Mouse (Mus musculus): ENCODE measurements around the gene Nim1k. TPM values are rescaled to one million over a fixed set of nuclear protein-coding genes. Genes with fewer than 3 reads are reported as not detected.
"Not testable (repeated sequence)": the region's sequence is repeated elsewhere in the genome, so short reads cannot be mapped to it uniquely, and the experiment has no call there.

Gene Nim1k
- polyA plus RNA-seq, 1 experiment from 2014 or later: 1.1 TPM

- H3K36me3 ChIP-seq: peaks cover 64% of the 10 kb centered on the region
- no peak overlapping the region for H3K4me2 ChIP-seq
- H3K27me3 ChIP-seq: no peaks in the 10 kb centered on the region
- peaks cover 22% of the 10 kb centered on the region for H3K4me1 ChIP-seq
- no peak overlapping the region for H3K27ac ChIP-seq
- 0 out of 2 replicates have a peak, but pooled peaks have one; percentile 49 for ATAC-seq (replicated peaks; ENCODE audit: low FRiP score)
- 87% methylated on average over 4 of the region's 4 CpGs for WGBS
- H3K9me3 ChIP-seq (replicated peaks): no peaks in the 10 kb centered on the region
- H3K4me3 ChIP-seq (replicated peaks): no peak overlapping the region
- no peak overlapping the region for H3K9ac ChIP-seq
Measured at GRCm38 (mm10) chr13:119698436-119698835, 57.2 kb downstream of the Nim1k start.

- Histone ChIP-seq H3K9ac (no peak overlapping the region), H3K4me2 (no peak overlapping the region), H3K4me1 (peaks cover 30% of the 10 kb centered on the region), H3K9me3 (replicated peaks) (no peaks in the 10 kb centered on the region), H3K36me3 (peaks cover 47% of the 10 kb centered on the region), H3K27ac (no peak overlapping the region), H3K4me3 (replicated peaks) (no peak overlapping the region), H3K27me3 (no peaks in the 10 kb centered on the region)
- no peak for ATAC-seq (replicated peaks; ENCODE audit: low FRiP score)
- WGBS: 73% methylated on average over 1 of the region's 1 CpGs
Measured at GRCm38 (mm10) chr13:119696496-119696895, 59.2 kb downstream of the Nim1k start.

- Histone ChIP-seq H3K9ac (no peak overlapping the region), H3K9me3 (replicated peaks) (no peaks in the 10 kb centered on the region), H3K27me3 (no peaks in the 10 kb centered on the region), H3K4me1 (peaks cover 35% of the 10 kb centered on the region), H3K27ac (no peak overlapping the region), H3K4me2 (no peak overlapping the region), H3K36me3 (peaks cover 42% of the 10 kb centered on the region), H3K4me3 (replicated peaks) (no peak overlapping the region)
- ATAC-seq (replicated peaks; ENCODE audit: low FRiP score): no peak
- 69% methylated on average over 4 of the region's 4 CpGs for WGBS
Measured at GRCm38 (mm10) chr13:119695676-119696075, 60.0 kb downstream of the Nim1k start.

- not testable (repeated sequence) for H3K9ac ChIP-seq; ATAC-seq (replicated peaks; ENCODE audit: low FRiP score); H3K27ac ChIP-seq; H3K9me3 ChIP-seq (replicated peaks); H3K27me3 ChIP-seq
- peak overlapping the region; percentile 71 for H3K4me2 ChIP-seq
- peaks cover 36% of the 10 kb centered on the region for H3K4me1 ChIP-seq
- WGBS: 59% methylated on average over 3 of the region's 3 CpGs
- H3K36me3 ChIP-seq: peaks cover 16% of the 10 kb centered on the region; the same call in 1 of the 2 replicates
- H3K4me3 ChIP-seq (replicated peaks): peak overlapping the region; percentile 97
Measured at GRCm38 (mm10) chr13:119691958-119692357, 63.7 kb downstream of the Nim1k start.

DNA sequence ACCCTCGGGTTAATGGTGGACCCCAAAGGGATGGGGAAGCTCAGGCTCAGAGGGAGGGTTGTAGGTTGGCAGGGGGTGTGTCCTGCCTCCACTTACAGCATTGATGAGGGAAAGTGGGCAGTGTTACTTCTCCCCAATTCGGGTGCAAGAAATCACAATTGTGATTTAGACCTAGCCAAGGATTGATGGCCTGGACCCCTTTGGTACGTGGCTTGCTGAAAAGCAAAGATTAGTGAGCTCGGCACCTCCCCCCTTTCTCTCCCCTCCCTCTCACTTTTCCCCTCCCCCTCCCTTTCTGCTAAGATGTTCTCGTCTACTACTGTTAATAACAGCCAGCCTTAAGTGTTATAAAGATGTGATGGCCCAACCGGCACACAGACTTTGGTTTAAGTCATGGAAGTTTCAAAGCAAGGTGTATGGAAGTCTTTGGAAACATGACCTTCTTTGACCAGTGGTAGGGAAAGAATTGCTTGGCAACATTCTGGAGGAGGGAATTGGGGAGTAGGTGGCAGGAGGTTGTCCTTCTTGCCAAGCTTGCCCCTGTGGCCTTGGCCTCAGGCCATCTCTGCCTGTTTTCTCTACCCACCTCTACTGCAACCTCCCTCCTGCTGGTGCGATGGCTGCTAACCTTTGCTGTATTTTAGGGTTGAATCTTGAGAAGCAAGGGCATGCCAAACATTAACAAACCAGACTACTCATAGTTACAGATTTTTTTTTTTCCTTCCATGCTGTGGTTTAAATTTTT, 64.6 kb downstream of the Nim1k start:
- no peaks in the 10 kb centered on the region for H3K9me3 ChIP-seq (replicated peaks)
- peak overlapping the region; percentile 97 for H3K4me3 ChIP-seq (replicated peaks)
- 2% methylated on average over 7 of the region's 7 CpGs for WGBS
- peak overlapping the region; percentile 94 for H3K9ac ChIP-seq
- H3K27me3 ChIP-seq: no peaks in the 10 kb centered on the region
- H3K4me2 ChIP-seq: peak overlapping the region; percentile 71
- H3K4me1 ChIP-seq: peaks cover 31% of the 10 kb centered on the region
- peaks cover 12% of the 10 kb centered on the region; the same call in 1 of the 2 replicates for H3K36me3 ChIP-seq
- peak overlapping the region; percentile 99 for H3K27ac ChIP-seq
- ATAC-seq (replicated peaks; ENCODE audit: low FRiP score): no peak; the same call in 1 of the 2 replicates

GRCm38 (mm10) chr13:119690039-119690728, 65.5 kb downstream of the Nim1k start, which contains the start of gene Hmgcs1:
Gene Hmgcs1, plus strand, starts transcription at chr13:119690379.
- ATAC-seq (replicated peaks; ENCODE audit: low FRiP score): peak; percentile 99
- WGBS: under 1% methylated on average over 59 of the region's 59 CpGs

DNA sequence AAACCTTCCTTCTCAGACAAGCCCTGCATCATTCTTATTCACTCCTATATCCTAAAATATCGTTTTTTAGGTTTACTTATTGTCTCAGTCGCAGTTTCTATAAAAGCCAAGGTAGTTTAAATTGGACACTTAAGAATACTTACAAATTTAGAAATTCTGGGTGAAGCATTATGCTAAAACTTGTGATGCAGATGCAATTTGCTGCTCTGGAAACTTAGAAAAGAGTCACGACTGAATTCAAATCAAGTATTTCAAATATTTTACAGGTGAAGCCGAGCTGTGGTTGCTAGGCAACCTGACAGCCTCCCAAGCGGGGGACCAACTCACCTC, 66.0 kb downstream of the Nim1k start:
- Histone ChIP-seq H3K27me3 (no peaks in the 10 kb centered on the region), H3K9me3 (replicated peaks) (no peaks in the 10 kb centered on the region), H3K27ac (0 out of 2 replicates have a peak overlapping the region, but pooled peaks have one; percentile 22), H3K4me2 (peak overlapping the region; percentile 58), H3K36me3 (peaks cover 9% of the 10 kb centered on the region; the same call in 1 of the 2 replicates), H3K4me3 (replicated peaks) (peak overlapping the region; percentile 97), H3K9ac (no peak overlapping the region), H3K4me1 (peaks cover 25% of the 10 kb centered on the region)
- 10% methylated on average over 5 of the region's 5 CpGs for WGBS
- ATAC-seq (replicated peaks; ENCODE audit: low FRiP score): no peak

More at GRCm38 (mm10) chr13:119690039-119690728, 65.5 kb downstream of the Nim1k start, which contains the start of gene Hmgcs1:
- H3K27ac ChIP-seq: peak within 1 kb of the TSS; percentile 99
- H3K4me2 ChIP-seq: peak within 1 kb of the TSS; percentile 71
- no peaks in the 10 kb centered on the region for H3K27me3 ChIP-seq
- no peaks in the 10 kb centered on the region for H3K9me3 ChIP-seq (replicated peaks)
- peak within 1 kb of the TSS; percentile 97 for H3K4me3 ChIP-seq (replicated peaks)
- peak within 1 kb of the TSS; percentile 94 for H3K9ac ChIP-seq
- peaks cover 12% of the 10 kb centered on the region; the same call in 1 of the 2 replicates for H3K36me3 ChIP-seq
- H3K4me1 ChIP-seq: peaks cover 27% of the 10 kb centered on the region

DNA sequence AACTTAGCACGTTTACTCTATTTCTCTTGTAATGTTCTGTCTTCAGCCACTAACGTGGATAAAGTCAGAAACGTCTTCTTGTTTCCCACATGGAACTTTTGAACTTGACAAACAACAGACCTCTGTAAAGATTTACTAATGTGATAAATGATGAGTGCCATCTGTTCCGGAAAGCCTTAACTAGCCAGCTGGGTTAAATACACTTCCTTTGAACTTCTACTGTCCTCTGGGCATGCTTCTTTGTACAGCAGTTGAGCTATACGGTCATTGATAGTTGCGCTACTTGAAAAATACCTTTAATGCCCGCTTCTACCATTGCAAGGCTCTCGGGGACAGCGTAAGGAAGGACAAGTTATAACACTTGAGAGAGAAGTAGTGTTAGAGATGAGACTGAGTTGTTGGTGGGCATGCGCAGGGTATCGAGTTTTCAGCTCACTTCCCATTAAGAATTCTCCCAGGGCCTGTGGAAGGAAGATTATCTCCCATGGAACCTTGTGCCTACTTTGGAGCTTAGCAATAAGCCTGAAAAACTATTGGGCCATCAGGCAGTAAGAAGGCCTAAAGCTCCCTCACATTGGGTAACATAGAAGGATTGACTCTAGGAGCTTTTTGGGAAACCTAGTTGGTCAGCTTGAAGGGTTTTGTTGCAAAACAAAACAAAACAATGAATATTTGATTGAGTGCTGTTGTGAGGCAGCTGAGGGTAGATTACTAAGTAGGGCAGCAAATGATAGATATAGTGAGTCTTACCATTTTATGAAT, 71.1 kb downstream of the Nim1k start:
- Histone ChIP-seq H3K9me3 (replicated peaks) (no peaks in the 10 kb centered on the region), H3K4me1 (0 out of 2 replicates have a peak, but pooled peaks cover 11% of the 10 kb centered on the region), H3K4me3 (replicated peaks) (no peak overlapping the region), H3K27ac (no peak overlapping the region), H3K4me2 (no peak overlapping the region), H3K9ac (no peak overlapping the region), H3K36me3 (no peaks in the 10 kb centered on the region), H3K27me3 (no peaks in the 10 kb centered on the region)
- WGBS: 61% methylated on average over 11 of the region's 11 CpGs
- no peak for ATAC-seq (replicated peaks; ENCODE audit: low FRiP score)

DNA sequence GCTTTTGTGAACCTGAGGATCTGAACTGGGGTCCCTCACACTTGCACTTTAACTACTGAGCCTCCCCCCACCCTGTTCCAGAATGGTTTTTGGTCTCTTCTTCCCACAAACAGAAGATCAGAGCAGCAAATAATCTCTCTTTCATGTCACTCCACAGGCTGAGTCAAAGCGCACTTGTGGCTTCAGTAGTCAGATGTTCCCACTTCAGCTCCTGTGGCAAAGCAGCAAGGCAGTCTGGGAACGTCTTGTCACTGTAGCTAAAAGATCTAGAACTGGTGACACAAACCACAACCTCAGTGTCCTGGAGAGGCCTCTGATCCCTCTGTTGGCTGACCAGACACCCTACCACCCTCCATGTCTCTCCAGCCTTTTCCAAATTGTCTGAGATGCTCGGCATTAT, 74.5 kb downstream of the Nim1k start:
- Histone ChIP-seq H3K9ac (no peak overlapping the region), H3K4me2 (no peak overlapping the region), H3K36me3 (no peaks in the 10 kb centered on the region), H3K4me1 (0 out of 2 replicates have a peak, but pooled peaks cover 10% of the 10 kb centered on the region), H3K9me3 (replicated peaks) (no peaks in the 10 kb centered on the region), H3K27ac (no peak overlapping the region), H3K27me3 (no peaks in the 10 kb centered on the region), H3K4me3 (replicated peaks) (no peak overlapping the region)
- ATAC-seq (replicated peaks; ENCODE audit: low FRiP score): no peak
- 62% methylated on average over 3 of the region's 3 CpGs for WGBS

DNA sequence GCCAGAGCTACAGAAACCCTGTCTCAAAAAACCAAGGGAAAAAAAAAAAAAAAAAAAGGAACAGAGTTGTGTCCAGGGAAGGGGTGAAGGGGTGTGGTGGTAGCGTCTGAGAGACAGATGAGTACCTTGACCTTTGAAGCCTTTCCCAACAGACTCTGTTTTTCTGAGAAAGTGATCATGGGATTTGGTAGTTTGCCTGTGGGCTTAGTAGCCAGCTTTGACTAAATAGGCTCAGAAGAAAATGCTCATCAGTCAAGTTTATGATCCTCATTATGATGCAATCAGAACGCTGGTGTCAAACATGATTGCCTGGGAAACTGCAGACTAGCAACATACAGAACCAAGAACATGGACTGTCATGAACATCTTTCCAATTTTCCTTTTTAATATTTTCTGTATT, 76.0 kb downstream of the Nim1k start:
- no peak overlapping the region for H3K9ac ChIP-seq
- ATAC-seq (replicated peaks; ENCODE audit: low FRiP score): no peak
- H3K4me2 ChIP-seq: no peak overlapping the region
- no peak overlapping the region for H3K4me3 ChIP-seq (replicated peaks)
- no peak overlapping the region for H3K27ac ChIP-seq
- WGBS: 28% methylated on average over 2 of the region's 2 CpGs
- H3K4me1 ChIP-seq: 0 out of 2 replicates have a peak, but pooled peaks cover 10% of the 10 kb centered on the region
- no peaks in the 10 kb centered on the region for H3K36me3 ChIP-seq
- no peaks in the 10 kb centered on the region for H3K9me3 ChIP-seq (replicated peaks)
- no peaks in the 10 kb centered on the region for H3K27me3 ChIP-seq

GRCm38 (mm10) chr13:119678794-119679193, 76.9 kb downstream of the Nim1k start:
- H3K4me2 ChIP-seq: no peak overlapping the region
- 0 out of 2 replicates have a peak, but pooled peaks cover 4% of the 10 kb centered on the region for H3K4me1 ChIP-seq
- H3K27ac ChIP-seq: 0 out of 2 replicates have a peak overlapping the region, but pooled peaks have one; percentile 18
- no peaks in the 10 kb centered on the region for H3K9me3 ChIP-seq (replicated peaks)
- no peak overlapping the region for H3K4me3 ChIP-seq (replicated peaks)
- H3K27me3 ChIP-seq: no peaks in the 10 kb centered on the region
- no peaks in the 10 kb centered on the region for H3K36me3 ChIP-seq
- no peak for ATAC-seq (replicated peaks; ENCODE audit: low FRiP score)
- H3K9ac ChIP-seq: no peak overlapping the region
- WGBS: 35% methylated on average over 8 of the region's 8 CpGs

Measured in kidney, embryonic 15.5 days (tissue).